Mouse (Mus musculus) midbrain, embryonic 13.5 days (tissue): ENCODE measurements around the gene Cnot1. TPM values are rescaled to one million over a fixed set of nuclear protein-coding genes. Genes with fewer than 3 reads are reported as not detected.

Source experiments
- ATAC-seq: fragments of 200-750 bp; cut with Nextera tagmentation; 2 replicates; pipeline ENCODE4 v1.8.0; 2017; ENCODE audit warnings: mild to moderate bottlenecking, moderate TSS enrichment, moderate library complexity
- H3K27ac ChIP-seq: fragments of 300-500 bp; sonication (generic); 2 replicates; pipeline ENCODE4 v1.5.1; 2015; ENCODE audit warnings: inconsistent platforms, mild to moderate bottlenecking, moderate library complexity
- H3K27me3 ChIP-seq: fragments of 300-500 bp; sonication (generic); 2 replicates; pipeline ENCODE4 v1.6.1; 2015; ENCODE audit warnings: mild to moderate bottlenecking, inconsistent platforms
- H3K36me3 ChIP-seq: fragments of 300-500 bp; sonication (generic); 2 replicates; pipeline ENCODE4 v1.6.1; 2015; ENCODE audit warnings: mild to moderate bottlenecking, inconsistent platforms
- H3K4me1 ChIP-seq: fragments of 300-500 bp; sonication (generic); replicated peaks from 2 replicates; pipeline ENCODE4 v1.6.1; 2015; ENCODE audit warnings: inconsistent platforms
- H3K4me2 ChIP-seq: fragments of 300-500 bp; sonication (generic); replicated peaks from 2 replicates; pipeline ENCODE4 v1.6.1; 2015; ENCODE audit warnings: moderate library complexity, mild to moderate bottlenecking, inconsistent platforms
- H3K4me3 ChIP-seq: fragments of 300-500 bp; sonication (generic); replicated peaks from 2 replicates; pipeline ENCODE4 v1.5.1; 2015; ENCODE audit warnings: mild to moderate bottlenecking, inconsistent platforms
- H3K9ac ChIP-seq: fragments of 300-500 bp; sonication (generic); replicated peaks from 2 replicates; pipeline ENCODE4 v1.6.1; 2015; ENCODE audit warnings: mild to moderate bottlenecking, inconsistent platforms
- H3K9me3 ChIP-seq: fragments of 300-500 bp; sonication (generic); 2 replicates; pipeline ENCODE4 v1.6.1; 2016; ENCODE audit warnings: mild to moderate bottlenecking, inconsistent platforms
- WGBS: fragments of 180-500 bp; shearing (Covaris S2); methylation state at CpG from one replicate; pipeline ENCODE4 v1.1.7; 2015; 5-methylcytosine and 5-hydroxymethylcytosine counted together
- polyA plus RNA-seq: library from polyadenylated mRNA; unstranded; fragments of >200 nt; fragmentation: Nextera tagmentation; extraction: Ambion mirVana; gene quantifications from 2 replicates; pipeline ENCODE4 v1.2.1, GENCODE M21; 2015

Gene Cnot1
- polyA plus RNA-seq, 1 experiment from 2014 or later, result 52.1 TPM

DNA sequence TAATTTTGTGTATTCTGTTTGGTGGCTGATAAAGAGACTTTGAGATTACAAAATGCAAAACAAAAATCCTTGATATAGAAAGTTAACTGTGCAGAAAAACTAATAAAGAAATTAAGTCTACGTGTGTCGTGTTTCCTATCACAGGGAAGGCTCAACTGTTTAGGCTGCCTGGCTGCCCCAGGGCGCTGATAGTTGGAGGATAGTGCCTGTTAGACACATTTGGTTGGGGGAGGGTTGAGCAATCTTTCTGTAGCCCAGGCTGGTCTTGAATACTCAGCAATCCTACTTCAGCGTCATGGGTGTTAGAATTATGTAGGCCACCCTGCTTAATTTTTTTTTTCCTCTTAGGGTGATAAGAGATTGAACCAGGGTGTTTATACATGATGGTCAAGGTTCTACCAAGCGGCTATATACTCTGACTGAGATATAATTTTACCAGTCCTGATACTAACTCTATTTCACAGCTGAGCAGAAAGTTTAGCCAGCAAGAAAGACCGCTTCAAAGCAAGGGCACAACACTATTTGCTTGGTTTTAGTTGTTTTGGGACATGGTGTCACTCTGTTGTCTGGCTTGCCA, 92.3 kb downstream of the Cnot1 start:
- 91% methylated on average over 6 of the region's 6 CpGs for WGBS
- H3K36me3 ChIP-seq, result peaks cover 60% of the 10 kb centered on the region
- peak overlapping the region; percentile 96 for H3K4me2 ChIP-seq
- no peaks in the 10 kb centered on the region for H3K27me3 ChIP-seq
- H3K27ac ChIP-seq, result no peak overlapping the region
- H3K4me1 ChIP-seq, result peaks cover 21% of the 10 kb centered on the region
- ATAC-seq, result no peak
- peak overlapping the region; percentile 89 for H3K4me3 ChIP-seq
- H3K9ac ChIP-seq, result peak overlapping the region; percentile 90
- no peaks in the 10 kb centered on the region for H3K9me3 ChIP-seq

DNA sequence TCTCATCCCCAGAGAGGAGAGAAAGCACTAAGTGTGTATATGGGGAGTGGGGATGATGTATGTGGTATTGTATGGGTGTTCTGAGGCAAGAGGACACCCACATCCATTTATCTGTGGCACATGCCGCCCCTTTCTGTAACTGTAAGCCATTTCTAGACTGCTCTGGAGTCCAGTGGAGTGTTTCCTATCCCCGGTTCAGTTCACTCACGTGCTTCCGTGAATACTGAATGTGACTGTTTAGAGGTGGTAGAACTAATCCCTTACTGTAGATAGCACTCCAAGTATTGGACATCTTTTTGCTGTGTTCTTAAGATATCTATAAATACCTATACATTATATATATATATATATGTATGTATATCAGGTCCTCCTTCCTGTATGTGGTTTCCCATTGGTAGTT, 92.9 kb downstream of the Cnot1 start:
- Histone ChIP-seq H3K9ac (no peak overlapping the region), H3K27ac (no peak overlapping the region), H3K4me3 (no peak overlapping the region), H3K27me3 (no peaks in the 10 kb centered on the region), H3K4me1 (peaks cover 21% of the 10 kb centered on the region), H3K36me3 (peaks cover 60% of the 10 kb centered on the region), H3K9me3 (no peaks in the 10 kb centered on the region), H3K4me2 (no peak overlapping the region)
- WGBS, result 83% methylated on average over 4 of the region's 4 CpGs
- no peak for ATAC-seq

- Histone ChIP-seq H3K36me3 (peaks cover 60% of the 10 kb centered on the region), H3K9me3 (no peaks in the 10 kb centered on the region), H3K27me3 (no peaks in the 10 kb centered on the region), H3K4me3 (no peak overlapping the region), H3K4me2 (no peak overlapping the region), H3K27ac (no peak overlapping the region), H3K4me1 (peaks cover 21% of the 10 kb centered on the region), H3K9ac (no peak overlapping the region)
- peak; percentile 16 for ATAC-seq
- 80% methylated on average over 19 of the region's 19 CpGs for WGBS
Measured at GRCm38 (mm10) chr8:95713100-95714010, 93.9 kb downstream of the Cnot1 start.

- no peaks in the 10 kb centered on the region for H3K9me3 ChIP-seq
- H3K4me2 ChIP-seq, result no peak overlapping the region
- peaks cover 61% of the 10 kb centered on the region for H3K36me3 ChIP-seq
- no peak for ATAC-seq
- no peak overlapping the region for H3K27ac ChIP-seq
- H3K9ac ChIP-seq, result no peak overlapping the region
- H3K4me1 ChIP-seq, result peaks cover 21% of the 10 kb centered on the region
- H3K27me3 ChIP-seq, result no peaks in the 10 kb centered on the region
- WGBS, result 86% methylated on average over 9 of the region's 9 CpGs
- no peak overlapping the region for H3K4me3 ChIP-seq
Measured at GRCm38 (mm10) chr8:95712395-95712794, 94.9 kb downstream of the Cnot1 start.

DNA sequence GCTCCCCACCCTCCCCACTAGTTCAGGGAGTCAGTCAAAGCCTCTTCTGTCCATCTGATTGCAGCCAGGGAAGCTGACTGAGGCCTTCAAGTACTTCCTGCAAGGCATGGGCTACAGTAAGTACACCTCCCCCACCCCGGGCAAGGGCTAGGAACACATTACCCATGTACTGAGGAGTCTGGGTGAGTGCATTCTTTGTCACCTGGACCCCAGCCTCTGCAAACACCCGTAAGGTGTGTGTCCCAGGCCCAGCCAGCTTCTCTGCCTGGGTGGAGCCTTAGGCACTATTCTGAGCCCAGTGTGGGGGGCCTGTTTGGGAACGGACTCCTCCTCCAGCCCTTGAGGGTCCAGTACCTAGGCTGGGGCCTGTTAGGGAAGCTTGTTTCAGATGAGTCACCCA, 96.2 kb downstream of the Cnot1 start:
- no peak overlapping the region for H3K4me2 ChIP-seq
- H3K27me3 ChIP-seq, result no peaks in the 10 kb centered on the region
- H3K4me1 ChIP-seq, result peaks cover 8% of the 10 kb centered on the region
- H3K9ac ChIP-seq, result no peak overlapping the region
- H3K4me3 ChIP-seq, result no peak overlapping the region
- ATAC-seq, result no peak
- no peak overlapping the region for H3K27ac ChIP-seq
- H3K36me3 ChIP-seq, result peaks cover 72% of the 10 kb centered on the region
- WGBS, result 82% methylated on average over 3 of the region's 3 CpGs
- no peaks in the 10 kb centered on the region for H3K9me3 ChIP-seq

- no peak overlapping the region for H3K27ac ChIP-seq
- no peak overlapping the region for H3K4me3 ChIP-seq
- H3K9ac ChIP-seq, result no peak overlapping the region
- H3K36me3 ChIP-seq, result peaks cover 72% of the 10 kb centered on the region
- no peak overlapping the region for H3K4me2 ChIP-seq
- no peaks in the 10 kb centered on the region for H3K9me3 ChIP-seq
- no peak for ATAC-seq
- WGBS, result 88% methylated on average over 7 of the region's 7 CpGs
- peaks cover 12% of the 10 kb centered on the region for H3K4me1 ChIP-seq
- no peaks in the 10 kb centered on the region for H3K27me3 ChIP-seq
Measured at GRCm38 (mm10) chr8:95709579-95709978, 97.7 kb downstream of the Cnot1 start.

- Histone ChIP-seq H3K4me2 (peak overlapping the region; percentile 96), H3K4me3 (peak overlapping the region; percentile 84), H3K36me3 (peaks cover 35% of the 10 kb centered on the region), H3K9me3 (no peaks in the 10 kb centered on the region), H3K9ac (peak overlapping the region; percentile 88), H3K27me3 (peaks cover 3% of the 10 kb centered on the region; the same call in 1 of the 2 replicates), H3K4me1 (peaks cover 54% of the 10 kb centered on the region), H3K27ac (no peak overlapping the region)
- no peak for ATAC-seq
- WGBS, result 94% methylated on average over 3 of the region's 3 CpGs
Measured at GRCm38 (mm10) chr8:95704538-95704937, 102.7 kb downstream of the Cnot1 start.

GRCm38 (mm10) chr8:95703461-95704260, 103.6 kb downstream of the Cnot1 start:
- Histone ChIP-seq H3K9me3 (no peaks in the 10 kb centered on the region), H3K36me3 (peaks cover 26% of the 10 kb centered on the region), H3K4me3 (peak overlapping the region; percentile 84), H3K27me3 (peaks cover 6% of the 10 kb centered on the region; the same call in 1 of the 2 replicates), H3K4me2 (peak overlapping the region; percentile 96), H3K9ac (peak overlapping the region; percentile 88), H3K27ac (peak overlapping the region; percentile 83), H3K4me1 (peaks cover 55% of the 10 kb centered on the region)
- ATAC-seq, result peak; percentile 17
- 3% methylated on average over 15 of the region's 15 CpGs for WGBS

GRCm38 (mm10) chr8:95702480-95703446, 104.5 kb downstream of the Cnot1 start:
- peaks cover 18% of the 10 kb centered on the region for H3K36me3 ChIP-seq
- 2% methylated on average over 34 of the region's 34 CpGs for WGBS
- peaks cover 55% of the 10 kb centered on the region for H3K4me1 ChIP-seq
- ATAC-seq, result peak; percentile 95
- H3K27ac ChIP-seq, result peak overlapping the region; percentile 83
- H3K4me3 ChIP-seq, result peak overlapping the region; percentile 84
- H3K27me3 ChIP-seq, result peaks cover 15% of the 10 kb centered on the region; the same call in 1 of the 2 replicates
- no peaks in the 10 kb centered on the region for H3K9me3 ChIP-seq
- peak overlapping the region; percentile 96 for H3K4me2 ChIP-seq
- peak overlapping the region; percentile 88 for H3K9ac ChIP-seq

- no peaks in the 10 kb centered on the region for H3K9me3 ChIP-seq
- H3K27me3 ChIP-seq, result peaks cover 20% of the 10 kb centered on the region
- H3K4me2 ChIP-seq, result peak overlapping the region; percentile 96; the same call in 1 of the 2 replicates
- H3K36me3 ChIP-seq, result peaks cover 8% of the 10 kb centered on the region
- no peak overlapping the region for H3K27ac ChIP-seq
- peaks cover 61% of the 10 kb centered on the region for H3K4me1 ChIP-seq
- H3K9ac ChIP-seq, result 0 out of 2 replicates have a peak overlapping the region, but pooled peaks have one; percentile 14
- WGBS, result 77% methylated on average over 4 of the region's 4 CpGs
- no peak overlapping the region for H3K4me3 ChIP-seq
- ATAC-seq, result no peak; the same call in 1 of the 2 replicates
Measured at GRCm38 (mm10) chr8:95701809-95702208, 105.5 kb downstream of the Cnot1 start.

DNA sequence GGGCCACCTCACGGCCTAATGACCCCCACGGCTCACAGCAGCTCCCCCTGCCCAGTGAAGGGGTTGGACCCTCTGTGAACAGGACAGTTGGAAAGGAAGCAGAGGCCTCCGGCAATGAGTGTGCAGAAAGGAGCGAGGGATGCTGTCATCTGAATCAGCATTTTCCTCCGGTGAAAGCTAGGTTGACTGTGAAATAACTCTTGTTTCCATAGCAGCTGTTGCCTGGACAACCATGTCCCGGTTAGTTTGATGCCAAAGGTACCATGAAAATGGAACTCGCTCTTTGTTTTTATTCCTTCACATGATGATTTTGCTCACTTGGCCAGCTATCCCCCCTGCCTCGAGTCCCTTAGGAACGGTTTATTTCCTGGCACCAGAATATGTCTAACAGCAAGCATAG, 107.0 kb downstream of the Cnot1 start:
- H3K4me3 ChIP-seq, result no peak overlapping the region
- WGBS, result 30% methylated on average over 9 of the region's 9 CpGs
- peak overlapping the region; percentile 82 for H3K27ac ChIP-seq

More for the DNA sequence above, 107.0 kb downstream of the Cnot1 start:
- Histone ChIP-seq H3K9me3 (no peaks in the 10 kb centered on the region), H3K27me3 (peaks cover 31% of the 10 kb centered on the region), H3K36me3 (no peaks in the 10 kb centered on the region), H3K4me2 (peak overlapping the region; percentile 25; the same call in 1 of the 2 replicates), H3K9ac (no peak overlapping the region), H3K4me1 (peaks cover 60% of the 10 kb centered on the region)
- ATAC-seq, result no peak
